Mouse (Mus musculus): ENCODE measurements around the gene Kdm4b.

Kdm4b gene

DNA sequence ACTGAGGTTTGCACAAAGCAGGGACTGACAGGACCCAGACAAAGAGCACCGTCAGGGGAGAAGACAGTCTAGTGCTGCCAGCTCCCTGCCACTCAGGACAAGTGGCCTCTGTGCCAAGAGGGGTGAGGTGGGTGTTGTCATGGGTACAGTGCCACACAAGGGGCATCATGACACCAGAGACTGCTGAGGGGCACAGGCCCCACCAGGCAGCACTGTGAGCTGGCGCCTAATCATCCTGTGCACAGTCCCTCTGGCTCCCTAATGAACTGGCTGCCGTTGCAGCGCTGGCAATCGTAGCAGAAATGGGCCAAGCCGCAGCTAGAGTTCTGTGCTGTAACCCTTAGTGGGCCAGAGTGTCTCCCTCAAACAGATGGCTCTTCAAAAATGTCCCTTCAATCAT lies 54.4 kb downstream of the Kdm4b start:
- TF ChIP-seq GATA4 (IDR thresholded peaks at IDR 0.05; ENCODE audit: insufficient replicate concordance, low read length) = no peak

DNA sequence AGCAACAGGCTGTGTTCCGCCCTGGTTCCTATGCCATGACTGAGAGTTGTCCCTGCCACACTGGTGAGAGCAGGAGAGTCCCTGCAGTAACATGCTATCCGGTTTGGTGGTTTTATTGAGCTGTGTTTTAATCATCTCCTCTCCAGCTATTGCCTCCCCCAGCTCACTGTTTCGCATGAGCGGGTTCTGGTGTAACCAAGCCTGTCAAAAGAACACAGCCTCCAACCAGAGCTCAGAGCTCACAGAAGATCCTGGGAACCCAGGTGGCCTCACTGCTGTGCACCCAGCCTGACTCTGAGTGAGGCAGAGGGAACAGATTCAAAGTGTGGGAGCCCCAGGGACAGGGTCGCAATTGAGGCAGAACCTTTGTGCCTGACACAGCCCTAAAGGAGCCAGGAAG lies 55.3 kb downstream of the Kdm4b start:
- no peak for TF ChIP-seq GATA4 (IDR thresholded peaks at IDR 0.05; ENCODE audit: insufficient replicate concordance, low read length)

DNA sequence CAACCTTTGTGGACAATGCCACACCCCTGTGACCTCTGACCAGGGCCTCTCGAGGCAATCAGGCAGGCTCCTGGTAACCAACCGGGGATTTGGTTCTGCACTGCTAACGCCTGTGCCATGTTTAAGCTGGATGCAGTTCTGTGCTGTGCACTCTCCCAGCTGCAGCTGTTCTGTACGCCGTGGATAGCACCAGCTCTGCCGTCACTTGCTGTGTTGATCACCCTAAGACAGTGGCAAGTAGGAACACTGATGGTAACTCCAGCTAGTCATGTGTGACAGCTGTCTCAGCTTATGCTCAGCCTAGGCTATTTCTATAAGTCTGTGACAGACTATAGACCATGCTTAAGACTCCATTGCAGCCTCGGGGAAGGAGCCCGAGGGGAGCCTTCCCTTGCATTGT lies 57.1 kb downstream of the Kdm4b start:
- no peak for TF ChIP-seq GATA4 (IDR thresholded peaks at IDR 0.05; ENCODE audit: insufficient replicate concordance, low read length)

DNA sequence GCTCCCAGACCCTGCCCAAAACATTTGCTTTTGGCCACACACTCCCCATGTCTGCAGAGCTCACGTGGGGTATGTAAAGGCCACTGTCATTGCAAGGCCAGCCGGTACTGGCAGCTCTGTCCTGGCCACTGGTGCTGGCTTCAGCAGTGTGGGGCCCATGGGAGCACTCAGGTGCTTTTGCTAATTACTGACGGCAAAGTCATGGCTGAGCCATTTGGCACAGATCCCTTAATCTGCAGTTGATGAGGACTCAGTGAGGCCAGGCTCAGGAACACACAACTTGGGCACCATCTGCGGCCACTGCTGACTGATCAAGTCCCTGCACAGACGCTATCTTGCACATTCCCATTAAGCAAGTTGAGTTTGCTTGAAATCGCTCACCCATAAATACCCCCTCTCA lies 59.0 kb downstream of the Kdm4b start:
- no peak for TF ChIP-seq GATA4 (IDR thresholded peaks at IDR 0.05; ENCODE audit: insufficient replicate concordance, low read length)

DNA sequence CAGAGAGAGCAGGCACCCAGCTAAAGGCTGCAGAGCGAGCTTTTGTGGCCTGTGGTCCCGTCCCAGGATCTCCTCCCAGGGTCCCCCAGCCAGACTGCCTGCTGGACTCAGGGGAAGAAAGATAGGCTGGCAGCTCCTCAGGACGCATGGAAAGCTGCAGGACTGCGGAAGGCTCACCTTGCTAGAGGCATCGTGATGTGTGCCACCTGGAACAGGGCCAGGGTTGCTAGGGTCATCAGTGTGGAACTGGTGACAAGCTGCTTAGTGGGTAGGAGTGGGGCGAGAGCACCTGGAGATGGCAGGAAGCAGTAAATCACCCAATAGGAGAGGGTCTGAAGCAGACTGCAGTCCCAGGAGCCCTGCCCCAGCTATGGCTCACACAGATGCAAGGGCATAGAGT lies 61.8 kb downstream of the Kdm4b start:
- no peak for TF ChIP-seq GATA4 (IDR thresholded peaks at IDR 0.05; ENCODE audit: insufficient replicate concordance, low read length)

DNA sequence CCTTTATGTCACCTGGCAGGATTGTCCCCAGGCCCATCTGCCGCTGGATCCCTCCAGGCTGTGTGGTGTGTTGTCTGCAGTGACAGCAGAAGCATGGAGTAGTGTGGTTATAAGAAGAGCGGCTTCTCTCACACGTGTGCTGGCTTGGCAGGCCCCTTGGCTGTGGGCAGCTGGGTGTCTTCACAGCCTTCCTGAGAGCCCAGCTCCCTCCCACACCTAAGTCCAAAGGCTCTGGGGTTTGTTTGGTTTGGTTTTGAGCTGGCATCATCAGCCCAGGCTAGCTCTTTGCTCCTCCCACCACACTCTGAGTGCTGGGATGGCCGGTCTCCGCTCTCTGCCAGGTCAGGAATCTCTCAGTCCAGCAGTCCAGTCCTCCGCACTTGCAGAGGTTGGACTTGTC lies 67.4 kb downstream of the Kdm4b start:
- no peak for TF ChIP-seq GATA4 (IDR thresholded peaks at IDR 0.05; ENCODE audit: insufficient replicate concordance, low read length)

DNA sequence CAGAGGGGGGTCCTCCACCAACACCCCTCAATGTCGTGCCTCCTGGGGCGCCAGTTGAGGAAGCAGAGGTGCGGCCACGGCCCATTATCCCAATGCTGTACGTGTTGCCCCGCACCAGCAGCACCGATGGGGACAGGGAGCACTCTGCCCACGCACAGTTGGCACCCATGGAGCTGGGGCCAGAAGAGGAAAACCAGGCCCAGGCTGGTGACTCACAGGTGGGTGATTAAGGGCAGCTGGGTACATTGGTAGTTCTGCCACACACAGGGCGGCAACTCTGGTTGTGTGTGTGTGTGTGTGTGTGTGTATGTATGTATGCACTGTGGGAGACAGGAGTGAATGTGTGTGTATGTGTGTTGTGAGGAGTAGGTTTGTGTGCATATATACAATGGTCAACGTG lies 68.0 kb downstream of the Kdm4b start:
- TF ChIP-seq GATA4 (IDR thresholded peaks at IDR 0.05; ENCODE audit: insufficient replicate concordance, low read length) = no peak

DNA sequence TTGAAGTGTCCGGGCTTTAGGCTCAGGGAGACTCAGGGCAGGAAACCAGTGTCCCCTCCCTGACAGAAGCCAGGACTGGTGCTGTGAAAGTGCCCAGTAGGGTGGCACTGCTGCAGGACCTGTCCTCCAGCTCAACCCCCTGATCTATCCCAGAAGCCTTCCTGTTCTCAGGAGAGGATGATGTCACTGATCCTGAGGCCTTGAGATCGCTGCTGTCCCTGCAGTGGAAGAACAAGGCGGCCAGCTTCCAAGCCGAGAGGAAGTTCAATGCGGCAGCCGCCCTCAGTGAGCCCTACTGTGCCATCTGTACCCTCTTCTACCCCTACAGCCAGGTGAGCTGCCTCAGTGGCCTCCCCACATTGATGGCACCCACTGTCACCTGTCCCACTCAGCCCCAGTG lies 70.2 kb downstream of the Kdm4b start:
- no peak for TF ChIP-seq GATA4 (IDR thresholded peaks at IDR 0.05; ENCODE audit: insufficient replicate concordance, low read length)

DNA sequence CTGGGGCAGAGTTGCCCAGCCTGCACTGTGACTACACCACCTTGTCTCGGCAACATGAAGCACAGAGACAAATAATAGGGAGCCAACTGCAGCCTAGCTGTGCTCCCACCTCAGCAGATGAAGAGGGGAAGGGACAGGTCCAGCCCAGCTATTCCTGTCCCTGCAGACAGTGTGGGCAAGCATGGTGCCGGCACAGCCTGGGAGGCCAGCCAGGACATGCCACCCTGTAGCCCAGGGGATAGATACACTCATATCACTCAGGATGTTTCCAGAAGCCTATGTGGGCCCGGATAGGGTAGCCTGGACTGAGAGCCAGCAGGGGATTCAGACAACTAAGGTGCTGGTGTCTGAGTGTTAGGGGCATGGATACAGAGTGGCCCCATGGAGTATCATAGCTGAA lies 74.4 kb downstream of the Kdm4b start:
- TF ChIP-seq GATA4 (IDR thresholded peaks at IDR 0.05; ENCODE audit: insufficient replicate concordance, low read length) = no peak

DNA sequence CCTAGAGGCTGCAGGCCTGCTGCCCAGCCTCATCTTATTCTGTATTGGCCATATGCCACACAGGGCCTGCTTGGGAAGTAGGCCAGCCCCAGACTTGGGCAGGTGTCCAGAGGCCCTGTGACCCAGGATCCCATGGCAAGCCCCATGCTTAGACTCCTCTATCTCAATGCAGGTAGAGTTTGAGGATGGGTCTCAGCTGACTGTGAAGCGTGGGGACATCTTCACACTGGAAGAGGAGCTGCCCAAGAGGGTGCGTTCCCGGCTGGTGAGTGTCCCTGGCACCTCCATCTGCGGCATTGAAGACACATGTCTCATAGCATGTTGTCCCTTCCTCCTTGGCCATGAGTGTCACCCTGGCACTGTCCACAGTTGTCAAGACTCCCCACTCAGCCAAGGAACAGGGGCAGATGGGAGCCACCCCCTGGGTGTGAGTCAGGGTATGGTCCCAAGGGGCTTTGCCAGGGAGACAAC lies 75.2 kb downstream of the Kdm4b start:
- TF ChIP-seq GATA4 (IDR thresholded peaks at IDR 0.05; ENCODE audit: insufficient replicate concordance, low read length) = no peak

DNA sequence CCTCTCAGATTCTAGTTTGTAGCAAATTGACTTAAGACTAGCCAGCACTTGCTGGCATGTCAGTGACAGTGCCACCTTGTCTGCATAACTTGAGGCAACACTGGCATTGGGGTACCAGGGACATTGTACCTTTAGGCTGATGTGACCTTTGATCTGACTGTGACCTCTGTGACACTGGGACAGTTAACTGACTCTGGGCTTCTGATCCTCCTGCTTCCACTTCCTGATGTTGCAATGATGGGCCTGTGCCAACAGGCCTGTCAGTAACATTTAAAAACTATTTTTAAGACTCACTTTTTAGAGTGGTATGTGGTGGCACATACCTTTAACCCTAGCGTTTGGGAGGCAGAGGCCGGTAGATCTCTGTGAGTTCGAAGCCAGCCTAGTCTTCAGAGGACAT lies 79.5 kb downstream of the Kdm4b start:
- TF ChIP-seq GATA4 (IDR thresholded peaks at IDR 0.05; ENCODE audit: insufficient replicate concordance, low read length) = no peak

DNA sequence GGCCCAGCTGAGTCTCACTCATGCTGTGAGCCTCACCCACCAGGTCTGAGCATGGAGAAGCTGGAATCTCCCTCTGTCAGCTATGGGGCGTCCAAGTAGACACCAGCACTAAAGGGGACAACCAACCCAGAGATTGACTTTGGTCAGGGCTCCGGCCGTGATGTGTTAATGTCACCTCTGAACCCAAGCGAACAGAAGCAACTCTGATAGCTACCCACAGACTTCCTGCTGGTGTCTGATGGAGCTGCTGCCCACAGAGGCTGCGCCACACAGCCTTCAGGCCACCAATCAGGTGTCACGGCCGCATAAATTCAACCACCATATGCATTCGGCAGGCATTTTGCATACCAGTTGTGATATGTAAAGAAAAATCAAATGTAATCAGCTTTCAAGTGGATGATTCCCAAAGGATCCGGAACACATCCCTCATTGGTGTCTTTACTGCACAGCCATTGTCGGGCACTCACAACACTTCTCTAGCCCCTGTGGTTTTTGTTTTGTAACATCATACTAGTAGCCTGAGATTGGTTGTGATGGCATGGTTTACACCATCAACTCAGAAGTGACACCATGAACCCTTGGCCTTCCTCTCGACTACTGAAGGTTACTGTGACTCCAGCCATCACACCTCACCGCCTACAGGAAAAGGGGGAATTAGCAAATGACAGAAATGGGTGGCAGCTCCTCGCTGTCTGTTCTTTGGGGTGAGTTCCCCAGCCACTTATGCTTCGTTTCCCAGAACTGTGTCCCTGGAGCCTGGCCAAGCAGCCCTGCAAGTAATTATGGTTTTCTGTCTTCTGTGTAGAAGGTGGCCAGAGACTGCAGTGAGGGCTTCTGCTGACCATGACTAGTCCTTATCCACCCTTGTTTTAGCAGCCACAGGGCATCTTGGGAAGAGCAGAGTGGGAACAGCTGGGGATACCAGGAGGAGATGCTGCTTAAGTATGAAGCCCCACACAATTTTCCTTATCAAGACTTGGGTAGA lies 80.3 kb downstream of the Kdm4b start:
- no peak for TF ChIP-seq GATA4 (IDR thresholded peaks at IDR 0.05; ENCODE audit: insufficient replicate concordance, low read length)

DNA sequence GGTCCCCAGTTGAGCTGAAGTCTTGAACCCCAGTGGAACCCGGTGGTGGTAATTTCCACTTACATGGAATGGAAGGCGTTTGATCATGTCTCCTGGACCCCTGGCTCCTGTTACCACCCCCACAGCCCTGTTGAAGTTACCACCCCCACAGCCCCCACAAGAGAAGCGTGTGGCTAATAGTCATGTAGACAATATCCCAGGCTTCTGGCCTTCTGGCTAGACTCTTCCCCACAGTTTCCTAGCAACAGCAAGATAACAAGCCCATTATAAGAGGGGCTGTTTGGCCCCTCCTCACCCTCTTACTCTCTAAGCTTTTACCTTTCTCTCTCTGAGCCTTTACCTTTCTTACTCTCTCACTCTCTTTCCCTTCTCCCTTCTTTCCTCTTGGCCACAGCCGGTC lies 81.0 kb downstream of the Kdm4b start:
- TF ChIP-seq GATA4 (IDR thresholded peaks at IDR 0.05; ENCODE audit: insufficient replicate concordance, low read length) = no peak

DNA sequence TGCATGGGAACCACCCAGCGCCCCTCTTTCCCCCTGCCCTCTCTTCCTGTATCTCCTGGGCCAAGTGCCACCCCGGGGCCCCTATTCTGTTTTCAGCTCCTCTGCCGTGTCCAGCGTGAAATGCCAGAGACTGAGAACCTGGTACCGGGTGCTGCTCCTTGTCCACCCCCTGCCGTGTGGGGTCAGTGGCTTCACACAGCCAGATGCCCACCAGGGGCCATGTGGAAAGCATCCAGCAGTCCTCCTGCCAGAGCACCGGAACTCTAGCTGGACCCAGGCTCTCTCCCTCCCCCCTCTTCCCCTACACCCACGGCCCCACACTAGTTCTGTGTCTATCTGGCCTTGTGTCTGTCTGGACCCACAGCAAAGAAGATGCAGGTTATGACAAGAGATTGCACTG lies 81.5 kb downstream of the Kdm4b start:
- no peak for TF ChIP-seq GATA4 (IDR thresholded peaks at IDR 0.05; ENCODE audit: insufficient replicate concordance, low read length)

DNA sequence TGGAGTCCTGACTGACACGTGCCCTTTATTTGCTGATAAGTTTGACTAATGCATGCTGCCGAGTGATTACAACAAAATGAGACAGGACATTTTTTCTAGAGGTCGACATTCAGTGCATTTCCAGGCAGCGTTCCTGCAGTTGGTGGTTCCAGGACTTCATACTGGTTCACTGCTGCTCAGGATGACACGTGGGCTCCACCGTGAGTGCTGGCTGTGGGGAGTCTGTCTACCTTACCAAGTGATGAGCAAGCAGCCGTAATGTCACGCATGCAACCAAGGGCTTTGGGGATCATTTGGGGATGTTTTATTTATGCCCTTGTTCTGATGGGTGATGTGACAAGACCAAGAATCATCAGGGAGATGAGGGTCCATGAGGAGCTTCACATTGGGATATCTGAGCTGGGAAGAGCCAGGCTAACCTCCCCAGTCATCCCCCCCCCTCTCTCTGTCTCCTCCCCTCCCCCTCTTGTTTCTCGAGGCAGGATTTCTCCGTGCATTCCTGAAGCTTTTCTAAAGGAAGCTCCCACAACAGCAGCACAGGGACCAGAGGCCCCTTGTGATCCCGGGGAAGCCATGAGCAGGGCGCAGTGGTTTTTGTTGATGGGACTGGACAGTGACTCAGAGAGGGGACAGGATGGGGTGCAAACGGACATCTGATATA lies 83.2 kb downstream of the Kdm4b start:
- no peak for TF ChIP-seq GATA4 (IDR thresholded peaks at IDR 0.05; ENCODE audit: insufficient replicate concordance, low read length)

DNA sequence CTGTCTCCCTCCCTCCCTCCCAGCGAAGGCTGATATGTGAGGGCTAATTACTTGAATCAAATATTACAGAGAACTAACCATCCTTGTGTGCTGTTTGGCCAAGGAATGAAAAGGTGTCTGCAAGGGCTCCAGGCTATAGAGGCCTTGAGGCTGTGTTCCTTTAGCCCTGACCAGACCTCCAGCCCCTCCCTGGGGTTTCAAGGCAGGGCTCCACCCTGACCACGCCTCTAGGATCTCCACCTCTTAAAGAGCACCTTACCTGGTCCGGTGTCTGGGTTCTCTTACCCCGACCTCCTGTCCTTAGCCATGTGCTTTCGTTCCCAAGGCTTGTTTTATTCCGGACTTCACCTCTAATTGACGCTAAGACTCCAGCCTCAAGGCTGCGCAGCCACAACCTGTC lies 83.9 kb downstream of the Kdm4b start:
- TF ChIP-seq GATA4 (IDR thresholded peaks at IDR 0.05; ENCODE audit: insufficient replicate concordance, low read length) = no peak

Data from liver, adult (tissue).